Mouse (Mus musculus) 3134 (cell line): ENCODE measurements around the gene Clec2g.
"Not testable (repeated sequence)": the region's sequence is repeated elsewhere in the genome, so short reads cannot be mapped to it uniquely, and the experiment has no call there.

Source experiments
- DNase-seq: peaks from one replicate; pipeline ENCODE4 v3.0.0-alpha.2; 2011; ENCODE audit warnings: low spot score; ENCODE audit not compliant: insufficient read length; ENCODE audit errors: extremely low read depth

The Clec2g gene

DNA sequence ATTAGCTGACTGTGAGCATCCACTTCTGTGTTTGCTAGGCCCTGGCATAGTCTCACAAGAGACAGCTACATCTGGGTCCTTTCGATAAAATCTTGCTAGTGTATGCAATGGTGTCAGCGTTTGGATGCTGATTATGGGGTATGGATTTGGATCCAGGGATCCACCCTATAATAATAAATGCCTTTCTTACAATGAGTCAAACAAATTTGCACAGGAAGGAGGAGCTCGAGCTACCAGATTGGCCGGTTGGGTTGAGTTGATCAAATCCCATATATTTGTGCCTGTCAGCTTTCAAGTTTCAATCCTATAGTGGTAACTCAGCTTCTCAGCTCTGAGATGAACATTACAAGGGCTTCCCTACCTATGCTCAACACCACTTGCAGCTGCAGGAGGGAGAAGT, at the start of gene Clec2g:
Clec2g (plus strand) TSS at position 301 of the 400 bp plus-strand sequence.
- DNase-seq, result not testable (repeated sequence)

DNA sequence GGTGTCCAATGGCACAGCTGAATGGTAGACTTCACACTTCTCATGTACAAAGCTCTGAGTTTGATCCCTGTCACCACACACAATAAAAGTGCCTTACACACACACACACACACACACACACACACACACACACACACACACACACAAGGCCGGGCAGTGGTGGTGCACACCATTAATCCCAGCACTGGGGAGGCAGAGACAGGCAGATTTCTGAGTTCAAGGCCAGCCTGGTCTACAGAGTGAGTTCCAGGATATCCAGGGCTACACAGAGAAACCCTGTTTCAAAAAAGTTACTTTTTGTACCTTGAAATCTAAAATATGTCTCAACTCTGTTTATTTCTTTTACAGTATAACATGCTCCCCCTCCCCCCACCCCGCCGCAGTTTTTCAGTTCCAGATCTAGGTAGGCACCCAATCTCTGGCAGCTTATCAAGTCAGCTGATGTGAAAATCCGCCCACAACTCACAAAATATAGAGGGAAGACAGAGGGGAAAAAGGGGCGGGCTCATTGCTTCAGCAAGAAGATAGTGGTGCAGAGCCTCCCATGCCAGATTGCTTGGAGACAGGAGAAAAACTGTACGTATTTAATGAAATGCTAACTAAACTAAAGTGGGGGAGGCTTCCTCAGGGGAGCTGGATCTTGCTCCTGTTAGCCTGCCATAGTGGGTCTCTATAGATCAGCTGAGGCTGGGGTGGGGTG, 46.9 kb upstream of the Clec2g start, which contains the start of gene Clec2i:
Clec2i (plus strand) TSS at position 498 of the 700 bp plus-strand sequence.
- not testable (repeated sequence) for DNase-seq

DNA sequence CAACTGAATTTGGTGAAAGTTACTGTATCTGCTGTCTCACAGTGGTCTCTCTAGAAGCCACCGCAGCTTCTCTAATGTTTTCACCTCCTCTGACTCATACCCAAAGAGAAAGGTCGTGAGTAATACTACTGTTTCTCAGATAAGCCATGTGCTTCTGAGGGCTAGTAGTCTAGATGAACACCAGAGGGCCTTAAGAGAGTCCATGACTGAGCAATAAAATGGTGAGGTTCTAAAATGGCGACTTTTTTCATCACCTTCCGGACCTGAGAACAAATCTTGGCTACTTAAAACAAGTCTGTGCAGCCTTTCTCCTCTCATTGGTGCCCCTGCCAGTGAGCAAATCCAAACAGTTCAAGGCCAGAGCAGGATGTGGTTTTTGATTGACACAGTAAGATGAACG, 45.3 kb upstream of the Clec2g start:
- DNase-seq, result peak; percentile 22

DNA sequence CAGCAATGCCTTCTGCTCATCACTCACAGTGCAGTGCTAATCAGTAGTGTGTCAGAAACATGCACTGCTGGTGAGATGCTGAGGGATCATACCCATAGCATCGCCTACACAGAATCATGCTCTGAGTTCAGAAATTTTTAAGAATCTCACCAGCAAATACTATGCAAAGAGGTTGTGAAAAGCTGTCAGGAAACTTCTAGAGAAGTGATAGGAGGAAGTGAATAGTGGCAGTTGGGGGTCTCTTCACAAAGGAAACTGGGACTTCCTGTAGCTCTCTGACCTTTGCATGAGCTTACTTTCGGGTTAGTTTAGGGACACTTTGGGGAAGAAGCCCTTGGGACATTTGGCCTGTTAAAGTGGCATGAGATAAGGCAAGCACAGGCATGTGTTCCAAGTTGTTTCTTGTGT, 43.2 kb upstream of the Clec2g start, which contains the start of gene BC035044:
BC035044 (minus strand) TSS at position 179 of the 408 bp plus-strand sequence.
- no peak for DNase-seq

DNA sequence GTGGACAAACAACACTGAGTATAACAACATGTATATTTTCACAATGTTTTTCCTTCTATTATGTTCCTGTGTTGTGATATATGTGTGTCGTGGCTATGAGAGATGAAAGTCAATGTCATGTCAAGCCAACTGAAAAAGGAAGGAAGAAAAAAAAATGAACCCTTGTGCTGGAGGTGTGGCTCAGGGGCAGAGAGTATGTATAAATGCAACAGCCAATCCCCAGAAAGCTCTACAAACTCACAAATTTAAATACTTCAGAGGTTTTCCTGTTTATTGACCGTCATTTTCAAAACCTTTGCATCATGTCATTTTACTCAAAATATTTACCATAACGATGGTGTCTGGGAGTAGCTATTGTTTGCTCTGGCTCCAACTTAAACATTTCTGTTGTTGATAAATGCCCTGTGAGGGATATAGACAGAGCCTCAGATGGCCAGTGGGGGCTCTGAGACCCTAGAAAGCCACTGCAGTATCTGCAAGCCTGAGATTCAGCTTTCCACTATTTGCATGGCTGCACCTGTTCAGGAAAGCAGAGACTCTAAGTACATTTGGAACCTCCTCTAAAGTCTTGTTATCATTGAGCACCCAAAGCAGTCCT, 38.7 kb upstream of the Clec2g start:
- no peak for DNase-seq

DNA sequence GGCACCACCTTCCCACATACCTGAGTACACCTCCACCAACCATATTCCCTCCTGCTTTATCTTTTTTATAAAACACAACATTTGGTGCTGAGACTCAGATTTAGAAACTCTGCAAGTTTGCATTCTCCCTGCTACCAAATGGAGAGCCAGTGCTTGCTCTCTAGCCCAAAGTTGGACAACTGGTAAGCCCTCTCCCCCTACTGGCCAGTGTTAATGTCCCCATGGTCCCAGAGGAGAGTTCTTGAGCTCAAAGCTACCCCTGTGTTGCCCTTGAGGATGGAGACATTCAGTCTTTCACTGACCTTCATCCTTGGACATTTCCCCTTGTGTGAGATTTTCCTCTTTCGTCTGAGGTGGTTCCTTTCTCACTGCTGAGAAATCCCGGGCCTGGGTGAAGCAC, 34.1 kb upstream of the Clec2g start:
- DNase-seq, result no peak

DNA sequence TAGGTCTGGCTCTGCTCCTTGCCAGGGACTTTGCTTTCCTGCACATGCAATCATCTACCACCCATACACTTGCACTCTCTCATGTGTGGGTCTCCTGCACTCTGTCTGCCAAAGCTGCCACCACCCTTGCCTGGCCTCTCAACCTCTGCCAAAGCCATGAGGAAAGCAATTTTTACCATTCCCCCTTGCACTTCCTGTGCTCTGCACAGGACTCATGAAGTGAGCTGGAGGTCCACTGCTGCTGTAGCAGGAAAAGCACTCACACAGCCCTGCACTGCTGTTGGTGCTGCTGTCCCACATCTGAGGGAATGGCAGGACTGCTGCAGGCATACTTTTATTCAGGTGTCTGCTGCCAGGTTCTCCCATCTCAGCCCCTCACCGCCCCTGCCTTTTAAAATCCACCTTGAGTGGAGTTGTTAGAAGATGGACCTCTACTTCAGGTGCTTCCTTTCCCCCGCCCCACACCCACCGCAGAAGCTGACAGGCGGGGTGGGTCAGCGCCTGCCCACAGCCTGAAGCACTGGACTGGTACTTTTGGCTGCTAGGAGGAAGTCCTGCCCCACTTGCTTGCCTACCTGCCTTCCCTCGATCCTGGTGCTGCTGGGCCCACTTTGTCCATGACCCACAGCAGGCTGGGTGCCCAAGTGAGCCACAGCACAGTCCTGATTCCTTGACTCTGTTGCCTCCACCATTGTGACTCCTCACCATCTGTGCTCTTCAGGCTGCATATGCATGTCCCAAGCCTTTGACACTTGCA, 33.2 kb upstream of the Clec2g start:
- DNase-seq, result not testable (repeated sequence)

DNA sequence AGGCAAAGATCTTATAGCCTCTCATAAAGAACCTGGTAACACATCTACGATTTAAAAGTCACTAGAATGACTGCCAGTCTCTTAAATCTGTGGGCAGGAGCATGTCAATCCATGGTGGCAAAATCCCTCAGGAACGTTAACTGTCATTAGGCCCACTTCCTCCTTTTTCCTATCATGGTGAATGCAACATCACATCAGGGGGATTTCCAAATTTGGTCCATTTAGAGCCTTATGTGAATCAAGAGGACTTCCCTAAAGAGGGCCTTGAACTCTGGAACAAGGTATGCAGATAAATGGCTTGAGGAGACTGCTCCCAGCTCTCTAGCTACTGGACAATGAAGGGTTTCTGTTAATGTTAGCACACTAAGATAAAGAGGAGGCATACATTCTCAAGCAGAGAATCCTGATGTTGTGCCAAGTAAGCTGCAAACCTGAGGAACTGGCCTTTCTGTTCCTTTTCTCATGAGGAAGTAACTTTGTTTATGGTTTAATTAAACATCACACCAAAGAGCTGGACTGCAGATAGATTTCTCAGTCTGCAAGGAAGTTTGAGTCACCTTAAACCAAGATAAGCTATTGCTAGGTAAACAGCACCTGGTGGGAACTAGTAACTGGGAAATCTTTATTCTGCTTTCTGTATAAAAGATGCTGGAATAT, 20.5 kb upstream of the Clec2g start:
- DNase-seq, result no peak

DNA sequence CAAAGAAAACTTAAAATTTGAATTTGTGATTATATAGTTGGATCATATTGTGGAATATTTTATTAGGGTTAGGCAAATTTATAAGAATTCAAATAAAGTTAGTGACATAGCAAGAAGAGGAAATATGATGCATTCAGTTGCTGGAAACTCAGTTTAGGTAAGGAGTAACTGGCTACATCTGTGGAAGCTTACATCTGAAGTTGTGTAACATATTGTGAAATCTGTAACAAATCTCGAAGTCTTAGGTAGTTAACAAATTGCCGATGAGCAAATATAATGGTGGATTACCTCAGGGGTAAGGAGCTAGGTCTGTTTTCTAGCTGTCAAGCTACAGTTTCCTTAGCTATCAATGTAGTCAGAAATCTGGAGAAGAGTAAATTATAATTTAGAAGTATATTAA, 16.9 kb upstream of the Clec2g start:
- no peak for DNase-seq

DNA sequence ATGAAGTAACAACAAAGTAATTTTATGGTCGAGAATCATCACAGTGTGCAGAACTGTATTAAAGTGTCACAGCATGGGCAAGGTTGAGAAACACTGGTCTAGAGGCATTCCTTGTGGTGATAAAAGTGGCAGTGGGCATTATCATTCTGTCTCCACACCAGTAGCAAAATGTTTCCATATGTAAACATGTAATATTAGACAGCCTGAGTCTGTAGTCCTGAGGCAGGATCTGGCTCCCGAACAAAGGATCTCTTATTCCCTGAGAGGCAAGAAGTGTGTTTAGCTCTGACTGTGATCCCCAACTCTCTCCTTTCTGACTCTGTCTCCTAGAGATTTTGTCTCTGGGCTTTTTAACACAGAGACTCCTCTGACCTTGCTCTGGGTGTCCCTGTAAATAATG, 1.1 kb upstream of the Clec2g start:
- DNase-seq, result no peak

DNA sequence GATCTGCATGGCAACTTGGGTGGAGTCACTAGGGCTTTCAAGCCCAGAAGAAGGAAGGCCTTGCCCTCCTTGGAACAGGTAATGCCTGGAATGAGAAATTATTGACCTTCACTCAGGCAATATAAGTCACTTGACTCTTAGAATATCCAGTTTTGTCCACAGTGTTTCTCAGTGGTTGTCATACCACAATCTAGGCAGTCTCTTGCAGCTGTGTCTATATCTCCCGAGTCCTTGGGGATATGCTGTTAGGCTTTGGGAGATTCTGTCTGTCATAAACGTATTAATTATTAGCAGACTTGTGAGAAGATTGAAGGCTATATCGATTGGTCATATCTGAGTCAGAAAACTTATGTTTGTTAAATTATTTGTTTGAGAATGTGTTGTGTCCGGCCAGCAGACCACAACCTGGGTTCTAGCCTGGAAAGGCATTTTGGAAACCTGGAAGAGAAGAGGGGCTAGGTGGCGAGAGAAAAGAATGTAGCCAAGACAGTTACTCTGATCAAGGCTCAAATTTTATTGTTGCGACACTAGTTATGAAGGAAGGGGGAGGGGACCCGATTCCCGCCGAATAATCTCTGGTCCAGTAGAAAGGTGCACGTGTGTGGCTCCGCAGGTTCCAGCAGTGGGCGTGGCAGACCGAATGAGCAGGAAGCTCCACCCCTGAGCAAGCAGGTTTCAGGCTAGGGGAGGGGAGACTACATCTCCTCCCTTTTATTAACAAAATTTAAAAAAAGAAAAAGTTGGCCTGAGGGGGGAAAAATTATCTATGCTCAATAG, 1.9 kb downstream of the Clec2g start:
- not testable (repeated sequence) for DNase-seq

DNA sequence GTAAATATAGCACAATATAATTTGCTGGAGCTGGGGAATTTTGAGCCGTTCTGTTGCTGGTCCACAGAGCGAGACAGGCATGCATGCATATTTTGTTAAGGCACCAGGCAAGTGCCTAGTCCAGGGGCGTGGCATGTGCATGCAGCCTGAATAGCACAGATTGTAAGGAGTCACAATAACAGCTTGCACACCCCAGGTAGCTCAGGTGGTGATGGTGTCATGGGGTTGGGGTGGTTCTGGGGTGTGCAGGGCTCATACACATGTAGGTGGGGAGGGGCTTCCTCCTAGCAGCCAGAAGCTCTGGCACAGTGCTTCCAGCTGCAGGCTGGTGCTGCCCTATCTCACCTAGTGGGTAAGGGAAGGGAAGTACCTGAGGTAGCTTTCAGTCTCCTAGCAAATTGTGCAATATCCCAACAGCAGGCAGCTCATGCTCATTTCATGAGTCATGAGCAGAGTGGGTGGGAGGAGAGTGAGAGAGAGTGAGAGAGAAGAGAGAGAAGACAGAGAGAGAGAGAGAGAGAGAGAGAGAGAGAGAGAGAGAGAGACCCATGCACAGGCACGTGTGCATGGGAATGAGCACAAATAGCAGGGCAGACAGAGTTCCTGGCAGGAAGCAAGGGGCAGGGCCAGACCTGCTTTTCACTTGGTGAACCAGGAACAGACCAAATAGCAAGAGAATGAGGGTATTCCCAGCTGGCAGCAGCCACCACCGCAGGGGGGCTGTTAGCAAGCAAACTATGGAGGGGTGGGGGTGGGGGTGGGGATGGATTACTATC, 7.7 kb downstream of the Clec2g start:
- peak; percentile 42 for DNase-seq

DNA sequence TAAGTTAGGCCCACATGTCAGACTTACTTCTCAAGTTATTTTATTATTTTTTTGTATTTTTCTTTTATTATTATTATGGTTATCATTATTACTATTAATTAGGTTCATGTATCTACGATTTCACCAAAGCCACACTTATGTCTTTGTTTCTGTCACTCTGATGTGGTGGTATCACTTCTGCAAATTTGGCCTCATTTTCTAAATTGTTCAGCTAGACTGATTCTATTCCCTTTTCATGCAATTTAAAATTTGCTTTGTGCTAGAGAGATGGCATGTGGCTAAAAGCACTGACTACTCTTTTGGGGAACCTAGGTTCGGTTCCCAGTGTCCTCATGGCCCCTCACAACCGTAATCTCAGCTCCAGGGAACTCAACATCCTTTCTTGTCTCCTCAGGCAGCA, 11.4 kb downstream of the Clec2g start:
- no peak for DNase-seq

DNA sequence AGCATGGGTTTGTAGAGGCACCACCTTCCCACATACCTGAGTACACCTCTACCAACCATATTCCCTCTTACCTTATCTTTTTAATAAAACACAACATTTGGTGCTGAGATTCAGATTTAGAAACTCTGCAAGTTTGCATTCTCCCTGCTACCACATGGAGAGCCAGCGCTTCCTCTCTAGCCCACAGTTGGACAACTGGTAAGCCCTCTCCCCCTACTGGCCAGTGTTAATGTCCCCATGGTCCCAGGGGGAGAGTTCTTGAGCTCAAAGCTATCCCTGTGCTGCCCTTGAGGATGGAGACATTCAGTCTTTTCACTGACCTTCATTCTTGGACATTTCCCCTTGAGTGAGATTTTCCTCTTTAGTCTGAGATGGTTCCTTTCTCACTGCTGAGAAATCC, 26.9 kb downstream of the Clec2g start:
- DNase-seq, result no peak

DNA sequence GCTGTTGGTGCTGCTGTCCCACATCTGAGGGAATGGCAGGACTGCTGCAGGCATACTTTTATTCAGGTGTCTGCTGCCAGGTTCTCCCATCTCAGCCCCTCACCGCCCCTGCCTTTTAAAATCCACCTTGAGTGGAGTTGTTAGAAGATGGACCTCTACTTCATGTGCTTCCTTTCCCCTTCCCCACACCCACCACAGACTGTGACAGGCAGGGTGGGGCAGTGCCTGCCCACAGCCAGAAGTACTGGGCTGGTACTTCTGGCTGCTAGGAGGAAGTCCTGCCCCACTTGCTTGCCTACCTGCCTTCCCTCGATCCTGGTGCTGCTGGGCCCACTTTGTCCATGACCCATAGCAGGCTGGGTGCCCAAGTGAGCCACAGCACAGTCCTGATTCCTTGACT, 27.9 kb downstream of the Clec2g start:
- DNase-seq, result not testable (repeated sequence)

DNA sequence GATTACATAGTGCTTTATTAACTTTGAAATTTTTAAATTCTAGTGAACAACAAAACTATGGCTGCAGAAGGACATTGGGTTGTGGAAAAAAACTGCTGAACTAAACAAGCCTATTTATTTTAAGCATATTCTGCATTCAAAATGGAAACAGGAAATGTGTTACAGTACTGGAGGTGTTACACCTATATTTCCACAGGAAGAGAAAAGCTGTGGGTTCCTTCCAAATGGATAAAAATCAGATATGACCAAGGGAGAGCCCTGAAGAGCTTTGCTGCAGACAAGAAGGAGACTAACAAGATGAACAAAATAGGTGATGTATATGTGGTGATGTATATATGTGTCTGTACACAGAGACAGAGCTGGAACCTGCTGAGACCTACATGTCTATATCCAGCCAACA, 30.3 kb downstream of the Clec2g start:
- no peak for DNase-seq

DNA sequence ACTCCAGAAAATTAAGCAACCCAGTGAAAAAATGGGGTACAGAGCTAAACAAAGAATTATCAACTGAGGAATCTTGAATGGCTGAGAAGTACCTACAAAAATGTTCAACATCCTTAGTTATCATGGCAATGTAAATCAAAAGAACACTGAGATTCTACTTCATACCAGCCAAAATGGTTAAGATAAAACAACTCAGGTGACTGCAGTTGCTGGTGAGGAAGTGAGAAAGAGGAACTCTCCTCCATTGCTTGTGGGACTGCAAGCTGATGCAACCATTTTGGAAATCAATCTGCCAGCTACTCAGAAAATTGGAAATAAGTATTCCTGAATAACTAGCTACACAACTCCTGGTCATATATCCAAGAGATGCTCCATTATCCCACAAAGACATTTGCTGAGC, 34.3 kb downstream of the Clec2g start:
- no peak for DNase-seq

DNA sequence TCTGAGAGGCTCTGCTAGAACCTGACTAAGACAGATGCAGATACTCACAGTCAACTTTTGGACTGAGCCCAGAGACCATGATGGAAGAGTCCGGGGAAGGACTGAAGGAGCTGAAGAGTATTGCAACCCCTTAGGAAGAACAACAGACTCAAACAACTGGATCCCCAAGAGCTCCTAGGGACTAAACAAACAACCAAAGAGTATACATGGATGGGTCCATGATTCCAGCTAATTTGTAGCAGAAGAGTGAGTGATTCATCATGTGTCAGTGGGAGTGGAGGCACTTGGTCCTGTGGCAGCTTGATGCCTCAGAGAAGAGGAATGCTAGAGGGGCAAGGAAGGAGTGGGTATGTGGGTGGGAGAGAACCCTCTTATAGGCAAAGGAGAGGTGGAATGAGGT, 35.6 kb downstream of the Clec2g start:
- peak; percentile 59 for DNase-seq

DNA sequence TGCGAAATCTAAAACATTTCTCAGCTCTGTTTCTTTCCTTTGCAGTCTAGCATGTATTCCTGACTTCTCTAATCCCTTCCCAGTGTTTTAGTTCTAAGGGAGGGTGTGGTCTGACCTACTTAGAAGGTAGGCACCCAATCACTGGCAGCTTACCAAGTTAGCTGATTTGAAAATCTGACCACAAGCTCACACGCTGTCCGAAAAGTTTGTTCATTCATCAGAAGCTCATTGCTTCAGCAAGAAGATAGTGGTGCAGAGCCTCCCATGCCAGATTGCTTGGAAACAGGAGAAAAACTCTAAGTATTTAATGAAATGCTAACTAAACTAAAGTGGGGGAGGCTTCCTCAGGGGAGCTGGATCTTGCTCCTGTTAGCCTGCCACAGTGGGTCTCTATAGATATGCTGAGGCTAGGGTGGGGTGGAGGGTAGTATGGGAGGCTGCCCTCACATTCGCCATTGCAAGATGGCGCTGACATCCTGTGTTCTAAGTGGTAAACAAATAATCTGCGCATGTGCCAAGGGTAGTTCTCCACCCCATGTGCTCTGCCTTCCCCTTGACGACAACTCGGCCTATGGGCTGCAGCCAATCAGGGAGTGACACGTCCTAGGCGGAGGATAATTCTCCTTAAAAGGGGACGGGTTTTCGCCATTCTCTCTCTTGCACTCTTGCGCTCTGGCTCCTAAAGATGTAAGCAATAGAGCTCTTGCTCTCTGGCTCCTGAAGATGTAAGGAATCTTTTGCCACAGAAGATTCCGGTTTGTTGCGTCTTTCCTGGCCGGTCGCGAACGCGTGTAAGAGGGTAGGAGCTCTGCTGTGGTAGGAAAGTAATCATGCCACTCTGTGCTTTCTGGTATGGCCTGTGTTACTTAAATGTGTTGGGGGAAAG, 36.6 kb downstream of the Clec2g start:
- peak; percentile 25 for DNase-seq
